Mouse (Mus musculus) heart, postnatal 0 days (tissue): ENCODE results near the gene Tmem262. TPM values are rescaled to one million over a fixed set of nuclear protein-coding genes. Genes with fewer than 3 reads are reported as not detected.
A peak's percentile ranks its signal among the peaks of the same experiment; 100 is the strongest.
"Not testable (repeated sequence)": the region's sequence is repeated elsewhere in the genome, so short reads cannot be mapped to it uniquely, and the experiment has no call there.

ENCODE experiments used
- ATAC-seq: fragments of 200-750 bp; cut with Nextera tagmentation; 2 replicates; pipeline ENCODE4 v1.8.0; 2017; ENCODE audit warnings: low read depth, moderate number of reproducible peaks, moderate library complexity; ENCODE audit not compliant: insufficient read depth
- DNase-seq: peaks from one replicate; pipeline ENCODE4 v3.0.0-alpha.2; 2016; ENCODE audit warnings: low spot score
- H3K27ac ChIP-seq: fragments of 300-500 bp; sonication (generic); 2 replicates; pipeline ENCODE4 v1.5.1; 2014; ENCODE audit warnings: low read depth, mild to moderate bottlenecking
- H3K27me3 ChIP-seq: fragments of 300-500 bp; sonication (generic); 2 replicates; pipeline ENCODE4 v1.6.1; 2014; ENCODE audit warnings: low read length, mixed read lengths; ENCODE audit not compliant: control insufficient read depth, insufficient read depth
- H3K36me3 ChIP-seq: fragments of 300-500 bp; sonication (generic); replicated peaks from 2 replicates; pipeline ENCODE4 v1.6.1; 2014; ENCODE audit warnings: low read length, mixed read lengths; ENCODE audit not compliant: control insufficient read depth, insufficient read depth
- H3K4me1 ChIP-seq: fragments of 300-500 bp; sonication (generic); 2 replicates; pipeline ENCODE4 v1.6.1; 2014; ENCODE audit warnings: antibody characterized with exemption; ENCODE audit not compliant: control insufficient read depth, insufficient read depth
- H3K4me2 ChIP-seq: fragments of 300-500 bp; sonication (generic); 2 replicates; pipeline ENCODE4 v1.6.1; 2014; ENCODE audit warnings: low read depth, mild to moderate bottlenecking, low read length, moderate library complexity
- H3K4me3 ChIP-seq: fragments of 300-500 bp; sonication (generic); 2 replicates; pipeline ENCODE4 v1.5.1; 2014; ENCODE audit warnings: low read depth, low read length
- H3K9ac ChIP-seq: fragments of 300-500 bp; sonication (generic); replicated peaks from 2 replicates; pipeline ENCODE4 v1.6.1; 2014; ENCODE audit warnings: low read depth, low read length, mixed read lengths
- H3K9me3 ChIP-seq: fragments of 300-500 bp; sonication (generic); replicated peaks from 2 replicates; pipeline ENCODE4 v1.6.1; 2016; ENCODE audit warnings: low read length; ENCODE audit not compliant: control insufficient read depth
- CTCF ChIP-seq: IDR thresholded peaks from 2 replicates; pipeline ENCODE4 v1.5.1; 2016; ENCODE audit warnings: antibody characterized with exemption, control low read depth, low read depth
- EP300 ChIP-seq: IDR thresholded peaks from 2 replicates; pipeline ENCODE4 v1.6.1; 2016; ENCODE audit warnings: antibody characterized with exemption, low read depth
- WGBS: fragments of 180-500 bp; shearing (Covaris S2); extraction: QIAGEN DNeasy Blood & Tissue Kit; methylation state at CpG from one replicate; pipeline ENCODE4 v1.1.7; 2014; 5-methylcytosine and 5-hydroxymethylcytosine counted together
- polyA plus RNA-seq: library from polyadenylated mRNA; unstranded; fragments of >200 nt; fragmentation: Nextera tagmentation; extraction: Ambion mirVana; gene quantifications from 2 replicates; pipeline ENCODE4 v1.2.1, GENCODE M21; 2015
- total RNA-seq: library from RNA; depleted of rRNA; stranded (reverse); fragments of >200 nt; gene quantifications from 2 replicates; pipeline ENCODE4 v1.2.3, GENCODE M21; 2014; ENCODE audit warnings: low replicate concordance

The Tmem262 gene
- total and polyA plus RNA-seq, 2 experiments from 2014 or later: not detected

DNA sequence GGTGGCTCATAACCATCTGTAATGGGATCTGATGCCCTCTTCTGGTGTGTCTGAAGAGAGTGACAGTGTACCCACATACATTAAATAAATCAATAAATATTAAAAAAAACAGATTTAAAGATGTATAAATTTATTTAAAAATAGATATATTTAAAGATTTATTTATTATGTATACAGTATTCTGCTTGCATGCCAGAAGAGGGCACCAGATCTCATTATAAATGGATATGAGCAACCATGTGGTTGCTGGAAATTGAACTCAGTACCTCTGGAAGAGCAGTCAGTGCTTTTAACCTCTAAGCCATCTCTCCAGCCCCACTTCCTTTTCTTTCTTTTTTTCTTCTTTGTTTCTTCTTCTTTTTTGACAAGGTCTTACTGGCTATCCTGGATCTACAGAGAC lies 39.8 kb upstream of the Tmem262 start:
- Histone ChIP-seq H3K27ac (no peak overlapping the region), H3K9ac (no peak overlapping the region), H3K4me1 (no peaks in the 10 kb centered on the region), H3K36me3 (no peaks in the 10 kb centered on the region), H3K9me3 (no peaks in the 10 kb centered on the region), H3K4me3 (no peak overlapping the region), H3K4me2 (no peak overlapping the region), H3K27me3 (no peaks in the 10 kb centered on the region)
- DNase-seq: no peak
- ATAC-seq: no peak
- no peak for TF ChIP-seq EP300
- TF ChIP-seq CTCF: no peak

- ATAC-seq (no peak), DNase-seq (no peak)
- H3K4me2 ChIP-seq: no peak overlapping the region
- H3K36me3 ChIP-seq: no peaks in the 10 kb centered on the region
- H3K27ac ChIP-seq: no peak overlapping the region
- H3K4me1 ChIP-seq: 0 out of 2 replicates have a peak, but pooled peaks cover 6% of the 10 kb centered on the region
- TF ChIP-seq EP300 (no peak), CTCF (no peak)
- 66% methylated on average over 9 of the region's 9 CpGs for whole genome bisulfite sequencing
- H3K9me3 ChIP-seq: no peaks in the 10 kb centered on the region
- H3K9ac ChIP-seq: no peak overlapping the region
- H3K4me3 ChIP-seq: no peak overlapping the region
- H3K27me3 ChIP-seq: no peaks in the 10 kb centered on the region
These were observed 37.5 kb upstream of the Tmem262 start for GRCm38 (mm10) chr19:6042293-6042692.

DNA sequence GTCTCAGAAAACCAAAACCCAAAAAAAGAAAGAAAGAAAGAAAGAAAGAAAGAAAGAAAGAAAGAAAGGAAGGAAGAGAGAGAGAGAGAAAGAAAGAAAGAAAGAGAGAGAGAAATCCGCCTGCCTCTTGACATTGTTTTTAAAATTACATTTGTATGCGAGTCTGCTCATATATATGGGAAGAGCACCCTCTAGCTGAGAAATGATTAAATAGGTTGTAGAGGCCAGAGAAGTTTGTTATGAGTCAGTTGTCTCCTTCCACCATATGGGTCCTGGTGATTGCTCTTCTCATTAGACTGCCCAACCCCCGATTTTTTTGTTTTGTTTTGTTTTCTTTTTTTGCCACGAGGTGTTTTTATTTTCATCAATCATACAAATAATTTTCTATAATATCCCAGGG lies 35.7 kb upstream of the Tmem262 start:
- TF ChIP-seq CTCF: peak; percentile 54
- H3K36me3 ChIP-seq: peaks cover 11% of the 10 kb centered on the region
- H3K27ac ChIP-seq, H3K27me3 ChIP-seq, H3K4me3 ChIP-seq, ATAC-seq, H3K9me3 ChIP-seq, H3K9ac ChIP-seq, H3K4me2 ChIP-seq: not testable (repeated sequence)
- H3K4me1 ChIP-seq: peaks cover 15% of the 10 kb centered on the region
- WGBS: 42% methylated on average over 4 of the region's 4 CpGs
- peak; percentile 53 for DNase-seq

- TF ChIP-seq CTCF (peak; percentile 20; the same call in 1 of the 2 replicates), EP300 (no peak)
- Histone ChIP-seq H3K27me3 (no peaks in the 10 kb centered on the region), H3K27ac (peak overlapping the region; percentile 97), H3K36me3 (peaks cover 26% of the 10 kb centered on the region), H3K4me2 (peak overlapping the region; percentile 97), H3K4me1 (peaks cover 15% of the 10 kb centered on the region), H3K9ac (peak overlapping the region; percentile 88), H3K9me3 (no peaks in the 10 kb centered on the region), H3K4me3 (peak overlapping the region; percentile 73)
- DNase-seq (peak; percentile 69), ATAC-seq (peak; percentile 26; the same call in 1 of the 2 replicates)
- WGBS: 10% methylated on average over 20 of the region's 20 CpGs
These were observed 34.2 kb upstream of the Tmem262 start for GRCm38 (mm10) chr19:6045366-6046293.

- Histone ChIP-seq H3K9me3 (no peaks in the 10 kb centered on the region), H3K27ac (peak within 1 kb of the TSS; percentile 97), H3K4me1 (peaks cover 15% of the 10 kb centered on the region), H3K27me3 (no peaks in the 10 kb centered on the region), H3K4me3 (peak within 1 kb of the TSS; percentile 73), H3K4me2 (peak within 1 kb of the TSS; percentile 97), H3K9ac (peak within 1 kb of the TSS; percentile 88), H3K36me3 (peaks cover 35% of the 10 kb centered on the region)
- DNase-seq (peak; percentile 95), ATAC-seq (peak; percentile 88)
- under 1% methylated on average over 65 of the region's 65 CpGs for WGBS
- TF ChIP-seq EP300: peak; percentile 77
- no peak for TF ChIP-seq CTCF
These were observed 33.3 kb upstream of the Tmem262 start, which contains the start of gene Syvn1 for GRCm38 (mm10) chr19:6046294-6047153. Gene Syvn1 (plus strand): TSS chr19:6046576.
